Comparison of ENCODE assay signal across 17 mouse cellular contexts in genomic region chr15:94903188-94903587, GRCm38 (mm10).
"Had no signal": no experiment of that assay in that cellular context is flagged by ENCODE, and none has a peak within 500 bp of the region (broad histone marks: within the 10 kb centered on the region; RNA-seq: fewer than 3 reads in every experiment).

No protein-coding gene starts in this region.

- DNase-seq: liver, postnatal 0 days; lung, adult 2 months; lung, postnatal 14 days; lung, postnatal 36 days; right cerebral cortex, postnatal 14 days; thymus, adult 18-20 months; thymus, postnatal 14 days; thymus, postnatal 36 days had no signal

- H3K27ac ChIP-seq: lung, embryonic 15.5 days; macrophage; midbrain, embryonic 10.5 days; midbrain, embryonic 13.5 days; midbrain, embryonic 15.5 days; neural tube, embryonic 12.5 days; stomach, embryonic 15.5 days had no signal

- ATAC-seq: liver, postnatal 0 days; lung, postnatal 0 days; midbrain, embryonic 13.5 days; midbrain, embryonic 15.5 days had no signal

- H3K4me1 ChIP-seq: lung, embryonic 15.5 days; megakaryocyte, embryonic 14.5 days; midbrain, embryonic 10.5 days; midbrain, embryonic 13.5 days; midbrain, embryonic 15.5 days; stomach, embryonic 15.5 days had no signal

- H3K27me3 ChIP-seq: lung, embryonic 15.5 days; megakaryocyte, embryonic 14.5 days; midbrain, embryonic 13.5 days; midbrain, embryonic 15.5 days; neural tube, embryonic 12.5 days; stomach, embryonic 15.5 days had no signal

- H3K4me3 ChIP-seq: lung, embryonic 15.5 days; megakaryocyte, embryonic 14.5 days; midbrain, embryonic 10.5 days; midbrain, embryonic 13.5 days; midbrain, embryonic 15.5 days; neural tube, embryonic 12.5 days; stomach, embryonic 15.5 days had no signal

- H3K36me3 ChIP-seq: lung, embryonic 15.5 days; midbrain, embryonic 10.5 days; midbrain, embryonic 13.5 days; midbrain, embryonic 15.5 days; neural tube, embryonic 12.5 days; stomach, embryonic 15.5 days had no signal
